Mouse (Mus musculus) naive thymus-derived CD4-positive, alpha-beta T cell, adult 5 months (primary cell): ENCODE measurements around the gene Gm3667. TPM values are rescaled to one million over a fixed set of nuclear protein-coding genes. Genes with fewer than 3 reads are reported as not detected.

Experiments used
- polyA plus RNA-seq: library from polyadenylated mRNA; unstranded; fragments of 100-300 nt; shearing (Covaris generic); gene quantifications from one replicate; pipeline ENCODE4 v1.2.1, GENCODE M21; 2017

The Gm3667 gene
- not detected for polyA plus RNA-seq

DNA sequence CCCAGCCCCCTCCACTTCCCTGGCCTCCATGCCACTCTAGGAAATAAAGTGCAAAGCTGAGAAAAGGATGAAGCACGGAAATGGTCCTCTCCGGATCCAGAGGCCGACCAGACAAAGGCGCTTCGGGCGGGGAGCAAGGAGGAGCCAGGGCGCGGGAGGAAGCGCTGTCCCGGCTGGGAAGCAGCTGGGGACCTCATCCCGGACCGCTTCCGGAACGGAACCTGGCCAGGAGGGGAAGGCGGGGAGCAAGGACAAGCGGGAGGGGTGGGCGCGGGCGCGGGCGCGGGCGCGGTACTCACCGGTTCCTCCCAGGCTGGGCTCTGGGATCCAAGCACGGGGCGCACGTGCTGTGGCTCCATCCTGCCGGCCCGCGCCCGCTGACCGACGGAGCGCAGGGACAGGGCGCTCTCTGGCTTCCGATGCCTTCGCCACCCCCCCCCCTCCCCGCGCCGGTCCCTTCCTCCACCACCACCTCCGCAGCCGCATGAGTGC is at the start of gene Gm3667:
Gene Gm3667, minus strand, starts transcription at position 442 of the 492 bp plus-strand sequence.

DNA sequence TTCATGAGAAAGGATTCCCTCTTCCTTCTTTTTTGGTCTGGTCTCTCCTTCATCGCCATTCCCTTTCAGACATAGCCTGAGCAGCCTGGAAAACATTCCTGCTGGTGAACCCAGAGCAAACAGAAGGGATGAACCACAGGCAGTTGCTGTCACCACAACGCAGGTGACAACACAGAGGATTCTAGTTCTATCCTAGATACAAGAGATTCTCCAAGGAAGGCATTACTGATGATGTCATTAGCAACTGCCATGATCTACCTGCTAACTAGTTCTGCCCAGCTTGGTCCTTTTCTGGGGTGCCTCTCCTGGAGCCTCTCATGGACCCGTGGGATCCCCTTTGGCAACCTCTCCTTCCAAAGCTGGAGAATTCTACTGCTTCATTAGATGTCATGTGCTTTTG is 49.6 kb downstream of the Gm3667 start, which contains the start of gene Gm3642:
Gene Gm3642, minus strand, starts transcription at position 101 of the 400 bp plus-strand sequence.

Other genes with a start within 250 kb of the Gm3667 start
- not detected for gene Gm10251, start 205.8 kb downstream of the Gm3667 start, polyA plus RNA-seq
- gene Gm8050, start 169.7 kb downstream of the Gm3667 start, polyA plus RNA-seq, result not detected
- gene Gm3636, start 147.6 kb downstream of the Gm3667 start, polyA plus RNA-seq, result 1.5 TPM
- not detected for gene Gm8362, start 115.6 kb downstream of the Gm3667 start, polyA plus RNA-seq
- not detected for gene Gm3642, start 49.7 kb downstream of the Gm3667 start, polyA plus RNA-seq
- not detected for gene Gm6356, start 83.9 kb upstream of the Gm3667 start, polyA plus RNA-seq
- not detected for gene Gm10406, start 137.5 kb upstream of the Gm3667 start, polyA plus RNA-seq
- not detected for gene Gm3685, start 155.0 kb upstream of the Gm3667 start, polyA plus RNA-seq
- gene Gm3696, start 210.7 kb upstream of the Gm3667 start, polyA plus RNA-seq, result not detected
- gene Gm6676, start 235.4 kb upstream of the Gm3667 start, polyA plus RNA-seq, result not detected